Mouse (Mus musculus) right cerebral cortex, postnatal 4 days (tissue): ENCODE data around the gene Plcb2.
A peak's percentile ranks its signal among the peaks of the same experiment; 100 is the strongest.

Experiments used
- DNase-seq: peaks from one replicate; pipeline ENCODE4 v3.0.0-alpha.2; 2022

Plcb2 gene

DNA sequence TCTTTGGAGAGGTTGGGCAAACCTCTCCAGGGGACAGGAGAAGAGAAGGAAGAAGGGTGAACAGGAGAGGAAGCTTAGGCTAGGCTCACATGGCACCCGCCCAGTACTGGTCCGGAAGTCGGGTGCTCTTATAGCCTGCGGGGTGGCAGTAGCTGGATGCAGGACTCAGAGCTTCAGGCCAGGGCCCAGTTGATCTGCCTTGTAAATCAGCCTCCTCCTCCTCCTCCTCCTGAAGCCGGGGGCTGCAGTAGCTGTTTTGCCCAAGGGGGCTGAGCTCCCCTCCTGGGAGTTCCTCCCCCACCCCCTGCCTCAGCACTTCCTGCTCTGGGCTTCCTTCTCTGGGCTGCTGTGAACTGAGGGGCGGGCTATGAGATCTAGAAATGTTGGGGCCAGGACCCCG lies at the start of gene Plcb2:
Gene Plcb2, minus strand, starts transcription at position 102 of the 400 bp plus-strand sequence.
- no peak for DNase-seq

DNA sequence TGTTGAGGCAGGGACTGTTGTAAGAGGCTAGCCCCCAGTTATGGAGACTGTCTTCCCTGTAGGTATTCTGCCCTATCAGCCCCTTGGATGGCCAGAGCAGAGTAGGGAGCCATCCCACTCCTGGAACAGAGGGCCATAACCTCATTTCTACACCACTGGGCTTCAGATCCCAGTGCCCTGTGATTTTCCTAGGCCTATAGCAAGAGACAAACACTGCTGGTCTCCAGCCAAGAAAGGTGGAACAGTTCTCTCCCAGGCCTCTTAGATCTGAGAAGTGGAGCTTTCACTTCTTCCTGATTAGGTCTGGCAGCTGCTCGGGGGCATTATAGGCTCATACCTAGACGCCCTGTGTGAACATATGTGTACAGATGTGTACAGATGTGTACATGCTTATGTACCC lies 48.1 kb upstream of the Plcb2 start:
- no peak for DNase-seq

DNA sequence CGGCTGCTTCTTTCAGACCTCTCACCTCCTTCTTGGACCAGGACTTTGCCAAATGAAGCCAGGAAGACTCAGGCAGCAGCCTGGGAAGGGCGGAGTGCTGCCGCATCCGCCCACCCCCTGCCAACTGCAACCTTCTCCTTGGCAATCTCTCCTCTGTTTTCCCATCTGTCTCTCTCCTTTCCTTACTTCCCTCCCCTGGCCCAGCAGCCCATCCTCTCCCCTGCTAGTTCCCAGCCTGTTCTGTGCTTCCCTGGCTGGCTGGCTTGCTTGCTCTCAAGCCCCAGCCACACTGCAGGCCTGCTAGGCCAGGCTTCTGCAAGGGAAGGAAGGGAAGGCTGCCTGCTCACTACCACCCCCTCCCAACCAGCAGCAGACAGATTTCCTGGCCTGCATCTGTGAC lies 47.6 kb upstream of the Plcb2 start:
- no peak for DNase-seq

GRCm38 (mm10) chr2:118775396-118775795 lies 47.2 kb upstream of the Plcb2 start:
- no peak for DNase-seq

DNA sequence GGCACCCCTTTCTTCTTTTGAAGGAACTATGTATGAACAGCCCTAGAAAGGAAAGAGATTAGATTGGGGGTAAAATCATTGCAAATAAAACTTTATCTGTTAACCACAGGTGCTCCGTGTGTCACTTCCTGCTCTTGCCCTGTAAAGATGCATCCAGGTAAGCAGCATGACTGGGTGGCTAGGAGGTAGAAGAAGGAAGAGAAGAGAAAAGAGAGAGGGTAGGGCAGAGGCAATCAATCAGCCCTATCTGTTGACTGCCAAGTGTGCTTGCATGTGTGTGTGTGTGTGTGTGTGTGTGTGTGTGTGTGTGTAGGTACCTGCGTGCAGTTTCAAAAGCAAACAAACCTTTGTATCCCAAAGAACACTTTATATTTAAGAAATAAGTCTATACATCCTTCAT lies 46.3 kb upstream of the Plcb2 start:
- DNase-seq = no peak

- DNase-seq = no peak
Observed at GRCm38 (mm10) chr2:118772158-118772874, 44.1 kb upstream of the Plcb2 start, which contains the start of gene Phgr1. Gene Phgr1, plus strand, starts transcription at chr2:118772769.

DNA sequence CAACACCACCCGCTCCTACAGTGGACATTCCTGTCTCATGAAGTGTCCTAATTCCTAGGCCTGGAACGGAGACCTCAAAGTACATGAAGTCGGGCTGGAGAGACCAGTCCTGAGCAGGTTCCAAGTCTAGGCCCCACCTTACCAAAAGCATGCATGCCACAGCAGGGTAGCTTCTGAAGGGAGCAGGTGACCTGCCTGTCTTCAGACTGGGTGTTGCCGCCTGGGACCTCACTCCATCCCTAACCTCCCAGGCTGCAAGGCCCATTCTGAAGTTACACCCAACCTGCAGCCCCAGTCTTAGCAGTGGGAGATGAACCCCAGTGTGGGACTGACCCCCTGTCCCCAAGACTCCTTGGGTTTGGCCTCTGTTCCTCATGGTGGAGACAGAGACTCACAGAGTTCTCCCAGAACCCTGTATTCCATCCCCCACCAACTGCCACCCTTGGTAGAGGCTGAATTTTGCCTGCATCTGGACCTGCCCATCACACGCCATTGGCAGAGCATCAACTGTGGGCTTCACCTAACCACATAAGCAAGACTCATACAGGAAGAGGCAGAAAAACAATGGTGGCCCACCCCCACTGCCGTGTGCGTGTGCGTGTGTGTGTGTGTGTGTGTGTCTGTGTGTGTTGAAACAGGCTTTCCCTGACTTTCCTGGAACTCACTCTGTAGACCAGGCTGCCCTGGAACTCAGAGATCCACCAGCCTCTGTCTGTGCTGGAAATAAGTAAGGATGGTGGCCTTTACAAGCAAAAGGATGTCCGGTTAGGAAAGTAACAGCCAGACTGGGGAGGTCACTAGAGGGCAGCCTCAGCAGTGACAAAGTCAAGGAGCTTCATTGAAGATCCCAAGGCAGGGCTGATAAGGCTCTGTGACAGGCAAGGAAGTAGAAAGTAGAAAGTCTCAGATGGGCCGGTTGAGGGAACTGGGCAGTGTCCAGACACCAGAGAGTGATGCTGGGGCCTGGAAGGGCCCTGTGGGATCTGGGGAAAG lies 38.1 kb upstream of the Plcb2 start:
- DNase-seq = no peak

DNA sequence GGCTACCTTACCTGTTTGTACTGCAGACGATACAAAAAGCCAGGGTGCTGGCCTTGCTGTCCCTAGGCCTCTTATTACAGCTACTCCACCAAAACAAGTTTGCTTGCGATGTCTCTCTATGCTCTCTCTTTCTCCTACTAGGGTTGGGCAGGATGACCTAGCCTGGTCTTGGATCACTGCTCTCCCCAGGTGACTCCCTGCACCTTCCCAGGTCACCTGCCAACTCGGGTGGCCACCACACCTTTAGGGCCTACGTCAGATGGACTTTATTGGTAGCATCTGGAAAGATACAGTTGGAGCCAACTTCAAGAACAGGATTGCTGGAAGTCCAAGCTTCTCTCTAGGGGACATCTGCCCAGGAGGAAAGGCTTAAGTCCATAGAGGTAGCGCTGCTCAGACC lies 36.6 kb upstream of the Plcb2 start:
- no peak for DNase-seq

DNA sequence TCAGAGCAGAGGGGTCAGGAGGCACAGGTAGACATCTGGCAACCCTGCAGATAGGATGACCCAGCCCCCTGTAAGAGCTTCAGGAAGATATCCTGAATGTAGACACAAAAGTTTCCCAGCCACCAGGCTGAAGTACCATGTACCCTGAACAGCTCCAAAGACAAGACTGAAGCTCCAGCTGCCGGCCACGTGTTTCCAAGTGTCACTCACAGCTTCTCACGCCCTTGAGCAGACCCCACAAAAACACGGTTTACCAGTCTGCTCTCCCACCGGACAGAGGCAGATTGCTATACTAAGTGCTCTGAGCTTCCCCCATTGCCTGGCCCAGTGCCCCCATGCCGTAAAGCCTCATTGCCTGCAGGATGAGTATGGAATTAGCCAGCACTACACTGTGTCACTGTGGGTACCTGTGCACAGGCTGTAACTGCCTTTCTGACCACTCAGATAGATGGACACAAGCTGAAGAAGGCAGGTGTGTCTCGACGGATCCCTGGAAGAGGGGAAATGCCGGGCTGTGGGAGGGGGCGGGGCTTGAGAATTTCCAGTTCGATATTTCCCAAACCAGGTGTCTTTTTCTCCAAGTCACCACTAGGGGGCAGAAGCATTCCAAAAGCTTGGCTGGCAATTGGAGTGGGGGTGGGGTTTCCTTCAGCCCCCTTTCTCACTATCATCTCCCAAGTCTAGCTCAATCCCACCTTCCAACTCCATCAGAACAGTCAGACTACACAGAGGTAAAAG lies 36.0 kb upstream of the Plcb2 start:
- peak; percentile 52 for DNase-seq

GRCm38 (mm10) chr2:118763469-118763868 lies 35.2 kb upstream of the Plcb2 start:
- DNase-seq = no peak

- no peak for DNase-seq
Observed at GRCm38 (mm10) chr2:118762784-118763148, 34.5 kb upstream of the Plcb2 start.

DNA sequence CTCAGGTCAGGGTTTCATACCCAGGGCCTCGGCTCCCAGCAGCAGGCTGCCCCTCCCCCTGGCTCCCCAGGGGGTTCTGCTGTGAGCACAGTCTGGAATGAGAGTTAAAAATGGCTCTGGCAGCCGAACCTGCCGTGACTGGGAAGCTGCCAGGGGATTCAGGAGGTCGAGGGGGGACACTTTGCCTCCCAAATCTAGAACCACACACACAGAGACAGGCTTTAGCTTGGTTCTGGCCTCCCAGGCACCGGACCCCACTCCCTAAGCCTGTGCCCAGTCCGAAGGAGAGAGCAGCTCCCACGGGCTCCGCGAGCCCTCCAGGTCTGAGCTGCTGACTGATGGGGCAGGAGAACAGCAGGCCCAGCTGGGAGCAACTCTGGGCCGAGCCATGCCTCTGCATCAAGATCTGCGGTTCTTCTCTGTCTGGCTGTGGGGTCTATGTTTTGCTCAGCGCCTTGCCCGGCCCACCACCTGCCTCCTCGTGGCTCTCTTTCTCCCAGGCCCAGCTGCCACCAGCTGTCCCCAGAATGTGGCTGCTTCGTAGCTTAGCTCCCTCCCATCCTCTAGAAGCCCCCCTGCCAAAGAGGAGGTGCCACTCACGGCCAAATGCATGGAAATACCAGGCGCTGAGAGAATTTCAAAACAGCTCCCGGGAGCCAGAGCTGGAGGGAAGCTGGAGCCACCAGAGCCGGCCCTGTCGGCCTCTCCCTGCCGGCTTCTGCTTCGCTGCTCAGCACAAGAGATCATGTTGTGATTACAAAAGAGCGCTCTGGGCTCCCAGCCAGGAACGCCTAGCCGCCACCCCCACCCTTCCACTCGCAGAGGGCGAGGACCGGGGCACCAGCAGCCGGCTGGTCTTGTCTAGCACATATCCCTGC lies 33.9 kb upstream of the Plcb2 start, which contains the start of gene Ccdc9b:
Gene Ccdc9b, minus strand, starts transcription at position 756 of the 878 bp plus-strand sequence.
- DNase-seq = peak; percentile 81

GRCm38 (mm10) chr2:118761358-118761757 lies 33.1 kb upstream of the Plcb2 start:
- no peak for DNase-seq

- DNase-seq = no peak
Observed at GRCm38 (mm10) chr2:118760311-118761025, 32.2 kb upstream of the Plcb2 start.

DNA sequence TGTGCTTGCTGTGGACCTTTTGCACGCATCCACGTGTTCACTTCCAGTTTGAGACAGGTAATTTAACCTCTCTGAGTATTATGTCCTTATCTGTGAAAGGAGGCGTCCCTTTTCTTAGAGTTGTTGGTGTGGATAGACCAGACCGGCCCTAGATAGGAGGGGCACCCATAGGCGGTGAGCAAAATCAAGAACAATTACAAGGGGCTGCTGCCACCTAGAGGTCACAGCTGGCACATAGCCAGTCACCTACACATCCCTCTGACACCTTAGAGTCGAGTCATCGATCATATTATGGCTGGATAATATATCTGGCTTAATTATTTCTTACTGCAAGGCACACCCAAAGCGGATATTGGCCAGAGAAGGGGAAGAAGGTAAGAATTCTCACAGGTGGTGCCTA lies 31.6 kb upstream of the Plcb2 start:
- peak; percentile 53 for DNase-seq

- no peak for DNase-seq
Observed at GRCm38 (mm10) chr2:118756103-118756502, 27.9 kb upstream of the Plcb2 start.

DNA sequence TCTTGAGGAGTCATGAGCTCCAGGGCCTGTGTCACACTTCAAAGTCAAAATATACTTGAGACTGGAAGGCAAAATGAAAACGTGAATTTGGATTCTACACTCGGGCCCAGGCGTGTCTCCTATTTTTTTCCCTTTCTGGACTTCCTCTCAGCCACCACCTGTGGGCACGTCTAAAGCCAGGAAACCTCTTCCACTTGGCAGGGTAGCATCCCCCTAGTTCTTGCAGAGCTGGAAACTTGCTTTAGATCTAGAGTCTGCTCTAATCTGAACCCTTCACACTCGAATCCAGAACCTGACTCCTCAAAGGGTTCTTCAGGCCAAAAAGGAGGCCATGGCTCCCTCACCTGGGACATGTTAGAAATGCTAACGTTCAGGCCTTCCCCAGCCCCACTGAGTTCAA lies 27.2 kb upstream of the Plcb2 start:
- no peak for DNase-seq

DNA sequence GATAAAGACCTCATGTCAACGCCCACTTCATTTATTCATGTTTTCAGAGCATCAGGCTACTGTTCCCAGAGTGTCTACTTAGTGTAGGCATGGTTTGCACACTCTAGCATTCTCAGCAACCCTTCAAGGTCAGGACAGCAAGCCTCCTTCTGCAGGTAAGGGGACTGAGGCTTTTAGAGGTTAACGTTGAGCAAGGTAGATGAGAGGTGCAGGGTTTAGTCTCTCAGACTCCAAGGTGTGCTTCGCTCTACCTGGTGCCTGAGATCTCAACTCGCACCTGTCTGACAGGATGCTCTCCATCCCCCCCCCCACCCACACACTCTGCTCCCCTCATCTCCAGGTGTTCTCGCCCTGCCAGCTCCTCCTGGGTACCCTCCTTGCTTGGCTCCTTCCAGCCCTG lies 25.9 kb upstream of the Plcb2 start:
- DNase-seq = no peak

DNA sequence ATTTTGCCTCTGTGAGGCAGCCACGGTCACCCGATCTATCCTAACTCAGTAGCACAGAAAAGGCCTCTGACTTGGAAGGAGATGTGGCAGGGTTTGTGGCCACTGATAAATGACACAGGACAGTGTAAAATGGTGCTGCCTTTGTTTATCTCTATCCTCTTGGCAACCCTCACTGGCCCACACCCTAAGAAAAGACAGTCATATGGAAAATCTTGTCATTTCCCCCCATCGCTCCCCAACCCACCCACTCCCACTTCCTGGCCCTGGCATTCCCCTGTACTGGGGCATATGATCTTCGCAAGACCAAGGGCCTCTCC lies 24.5 kb upstream of the Plcb2 start:
- no peak for DNase-seq

DNA sequence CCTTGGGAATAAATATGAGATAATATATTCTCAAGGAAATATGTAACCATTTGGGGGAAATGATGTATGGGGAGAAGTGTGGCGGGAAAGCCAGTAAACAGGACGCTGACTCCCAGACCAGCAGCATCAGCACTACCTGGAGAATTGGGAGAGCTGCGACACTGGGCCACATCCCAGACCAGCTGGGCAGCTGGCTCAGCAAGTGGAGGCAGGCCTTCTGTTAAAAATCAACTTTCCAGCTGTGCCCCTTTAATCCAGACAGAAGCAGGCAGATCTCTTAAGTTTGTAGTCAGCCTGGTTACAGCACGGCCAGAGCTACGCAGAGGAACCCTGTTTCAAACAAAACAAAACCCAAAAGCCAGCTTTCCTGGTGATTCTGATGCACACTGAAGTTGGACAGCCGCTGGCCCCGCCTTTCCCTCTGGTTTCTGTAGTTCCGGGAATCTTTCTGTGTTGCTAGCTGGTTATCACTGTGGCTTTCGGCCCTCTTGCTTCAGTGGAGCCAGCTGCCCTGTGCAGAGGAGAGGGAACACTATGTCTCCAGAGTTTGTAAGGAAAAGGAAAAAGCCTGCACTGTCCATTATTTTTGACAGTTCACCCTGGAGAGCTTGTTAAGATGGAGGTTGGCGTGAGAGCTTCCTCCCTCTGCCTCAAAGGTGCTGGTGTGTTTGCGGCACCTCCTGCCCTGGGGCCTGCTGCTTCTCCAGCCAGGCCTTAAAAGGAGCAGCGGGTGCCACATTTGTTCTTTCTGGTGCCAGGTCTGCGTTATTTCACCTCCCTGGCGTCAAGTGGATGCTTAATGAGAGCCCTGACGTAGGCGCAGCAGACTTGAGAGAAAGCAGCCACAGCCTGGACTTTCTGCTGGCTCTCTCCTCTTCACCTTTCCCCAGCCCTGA lies 23.9 kb upstream of the Plcb2 start:
- no peak for DNase-seq

- DNase-seq = no peak
Observed at GRCm38 (mm10) chr2:118750476-118750875, 22.2 kb upstream of the Plcb2 start.
